Mouse (Mus musculus): ENCODE data around the gene Dcun1d2. TPM values are rescaled to one million over a fixed set of nuclear protein-coding genes. Genes with fewer than 3 reads are reported as not detected.

Gene Dcun1d2
- polyA plus RNA-seq, 1 experiment from 2014 or later, result 32.5 TPM

DNA sequence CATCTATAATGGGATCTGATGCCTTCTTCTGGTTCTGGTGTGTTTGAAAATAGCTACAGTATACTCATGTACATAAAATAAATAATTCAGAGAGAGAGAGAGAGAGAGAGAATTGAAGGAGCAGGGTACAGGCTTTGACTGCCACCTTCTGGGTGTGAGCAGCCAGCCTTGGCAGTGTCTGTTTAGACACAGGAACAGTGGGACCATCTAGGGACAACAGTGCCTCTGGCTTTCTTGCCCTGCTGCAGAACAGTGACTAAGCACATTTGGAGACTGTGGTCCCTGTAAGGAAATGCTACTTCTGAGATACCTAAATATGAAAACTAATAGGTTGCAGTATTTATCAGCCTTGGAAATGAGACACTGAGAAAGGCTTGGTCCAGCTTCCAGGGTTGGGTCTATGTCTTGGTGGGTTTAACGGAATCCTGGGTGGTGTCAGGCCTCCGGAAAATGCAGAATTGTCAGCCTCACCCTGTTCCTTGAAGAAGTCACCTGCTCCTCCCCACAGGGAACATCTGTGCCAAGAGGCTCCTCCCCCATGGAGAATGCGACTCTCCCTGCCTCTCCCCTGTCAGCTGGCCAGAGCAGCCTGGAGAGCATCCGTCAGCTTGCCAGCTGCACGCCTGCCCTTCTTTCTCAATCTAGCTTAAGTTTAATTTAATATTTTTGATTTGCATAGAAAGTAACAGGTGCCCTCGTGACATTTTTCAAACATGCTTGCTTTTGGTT is 79.1 kb downstream of the Dcun1d2 start:
- in situ Hi-C loops (cut with MboI; ENCODE audit: low pct_unique_long_range_greater_than_20kb), result loop anchor here (5.0 kb wide), 1 partner anchor 231 kb away; no protein-coding TSS in a partner anchor
- no peaks in the 10 kb centered on the region for H3K27me3 ChIP-seq
- ChIA-PET CTCF (no interaction called here), POLR2A (no interaction called here)
- ATAC-seq, result no peak
- no peak for TF ChIP-seq CTCF (IDR thresholded peaks at IDR 0.05)
- DNase-seq (ENCODE audit: low read depth, low spot score), result no peak

DNA sequence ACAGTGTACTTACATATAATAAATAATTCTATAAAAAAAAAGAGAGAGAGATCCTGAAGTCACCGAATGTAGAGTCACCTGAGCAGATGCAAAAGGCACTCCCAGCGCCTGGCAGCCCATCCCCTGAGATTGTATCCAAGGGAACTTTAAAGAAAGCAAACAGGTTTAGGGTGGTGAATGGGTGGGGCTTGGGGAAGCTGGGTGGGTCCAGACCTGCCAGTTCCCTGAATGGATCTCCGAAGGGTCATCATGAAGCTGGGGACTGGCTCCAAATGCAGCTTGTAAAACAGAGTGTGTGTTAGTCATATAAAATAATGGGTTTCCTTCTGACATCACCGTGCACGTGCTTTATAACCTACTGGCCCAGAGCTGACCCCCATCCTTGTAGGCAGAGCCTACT is 81.6 kb downstream of the Dcun1d2 start:
- no peak for TF ChIP-seq CTCF (IDR thresholded peaks at IDR 0.05)
- no peak for ATAC-seq

More for the DNA sequence above, 81.6 kb downstream of the Dcun1d2 start:
- DNase-seq (ENCODE audit: low read depth, low spot score), result no peak
- no peaks in the 10 kb centered on the region for H3K27me3 ChIP-seq
- ChIA-PET CTCF (no interaction called here), POLR2A (interaction anchor here (0.7 kb wide), 1 partner anchor 42 kb away, joined by 5 read pairs; no protein-coding TSS in a partner anchor)
- in situ Hi-C loops (cut with MboI; ENCODE audit: low pct_unique_long_range_greater_than_20kb), result loop anchor here (5.0 kb wide), 1 partner anchor 229 kb away; no protein-coding TSS in a partner anchor

Other genes starting within 250 kb of the Dcun1d2 start
- 0.13 TPM for gene Proz, start 227.2 kb downstream of the Dcun1d2 start, polyA plus RNA-seq (2021)
- gene Pcid2, start 182.7 kb downstream of the Dcun1d2 start, polyA plus RNA-seq (2021), result 28.3 TPM
- 112 TPM for gene Cul4a, start 182.5 kb downstream of the Dcun1d2 start, polyA plus RNA-seq (2021)
- gene Lamp1, start 129.0 kb downstream of the Dcun1d2 start, polyA plus RNA-seq (2021), result 930 TPM
- 4.3 TPM for gene Grtp1, start 87.5 kb downstream of the Dcun1d2 start, polyA plus RNA-seq (2021)
- 0.04 TPM for gene Adprhl1, start 34.0 kb downstream of the Dcun1d2 start, polyA plus RNA-seq (2021)
- 93.8 TPM for gene Tmco3, start 59 bp upstream of the Dcun1d2 start, polyA plus RNA-seq (2021)
- 169 TPM for gene Tfdp1, start 50.6 kb upstream of the Dcun1d2 start, polyA plus RNA-seq (2021)
- gene Atp4b, start 108.7 kb upstream of the Dcun1d2 start, polyA plus RNA-seq (2021), result not detected
- gene Grk1, start 117.0 kb upstream of the Dcun1d2 start, polyA plus RNA-seq (2021), result not detected
- 0.08 TPM for gene Tmem255b, start 147.1 kb upstream of the Dcun1d2 start, polyA plus RNA-seq (2021)
- gene Gas6, start 206.4 kb upstream of the Dcun1d2 start, polyA plus RNA-seq (2021), result 101 TPM

Data from Patski (cell line).